Mouse (Mus musculus) cerebellum, adult 2 months (tissue): ENCODE measurements around the gene Ccdc191. TPM values are rescaled to one million over a fixed set of nuclear protein-coding genes. Genes with fewer than 3 reads are reported as not detected.

Source experiments
- DNase-seq, 2 experiments: peaks; one replicate each; pipeline ENCODE4 v3.0.0; 2021
- H3K27ac ChIP-seq: fragments of 200-500 bp; 2 replicates; pipeline ENCODE4 v1.5.1; 2012; ENCODE audit warnings: low read length, control low read depth, inconsistent platforms; ENCODE audit not compliant: insufficient read depth
- H3K27me3 ChIP-seq: fragments of 200-500 bp; 2 replicates; pipeline ENCODE4 v1.6.1; 2012; ENCODE audit warnings: inconsistent platforms, mild to moderate bottlenecking, low read length, moderate library complexity; ENCODE audit not compliant: control insufficient read depth, insufficient read depth
- H3K4me1 ChIP-seq: fragments of 200-500 bp; 2 replicates; pipeline ENCODE4 v1.6.1; 2011; ENCODE audit warnings: low read length; ENCODE audit not compliant: control insufficient read depth, insufficient read depth
- H3K4me3 ChIP-seq: fragments of 200-500 bp; replicated peaks from 2 replicates; pipeline ENCODE3; 2011; ENCODE audit warnings: mild to moderate bottlenecking, low read depth, low read length, control low read depth; ENCODE audit not compliant: insufficient read depth
- CTCF ChIP-seq: fragments of 200-500 bp; IDR thresholded peaks from 2 replicates; pipeline ENCODE4 v1.5.1; 2011; ENCODE audit warnings: low read depth, mild to moderate bottlenecking, control low read depth, low read length, moderate library complexity, borderline replicate concordance; ENCODE audit not compliant: insufficient read depth
- POLR2A ChIP-seq: fragments of 200-500 bp; IDR thresholded peaks from 2 replicates; pipeline ENCODE4 v1.6.1; 2011; ENCODE audit warnings: low read length, control low read depth, borderline replicate concordance; ENCODE audit not compliant: insufficient read depth
- WGBS: fragments of 180-500 bp; shearing (Covaris S2); methylation state at CpG from one replicate; pipeline ENCODE4 v1.1.7; 2018; 5-methylcytosine and 5-hydroxymethylcytosine counted together
- polyA plus RNA-seq: library from polyadenylated mRNA; depleted of rRNA; stranded (reverse); fragments of >200 nt; gene quantifications from 2 replicates; pipeline ENCODE4 v1.2.3, GENCODE M21; 2012

Ccdc191 gene
- polyA plus RNA-seq, 1 experiment, result 12.5 TPM

GRCm38 (mm10) chr16:43918867-43919266 lies 29.3 kb downstream of the Ccdc191 start:
- WGBS, result 91% methylated on average over 3 of the region's 3 CpGs
- no peak overlapping the region for H3K27ac ChIP-seq
- no peaks in the 10 kb centered on the region for H3K27me3 ChIP-seq
- TF ChIP-seq POLR2A (no peak), CTCF (no peak)
- no peaks in the 10 kb centered on the region for H3K4me1 ChIP-seq
- DNase-seq, result no peak
- H3K4me3 ChIP-seq, result no peak overlapping the region

DNA sequence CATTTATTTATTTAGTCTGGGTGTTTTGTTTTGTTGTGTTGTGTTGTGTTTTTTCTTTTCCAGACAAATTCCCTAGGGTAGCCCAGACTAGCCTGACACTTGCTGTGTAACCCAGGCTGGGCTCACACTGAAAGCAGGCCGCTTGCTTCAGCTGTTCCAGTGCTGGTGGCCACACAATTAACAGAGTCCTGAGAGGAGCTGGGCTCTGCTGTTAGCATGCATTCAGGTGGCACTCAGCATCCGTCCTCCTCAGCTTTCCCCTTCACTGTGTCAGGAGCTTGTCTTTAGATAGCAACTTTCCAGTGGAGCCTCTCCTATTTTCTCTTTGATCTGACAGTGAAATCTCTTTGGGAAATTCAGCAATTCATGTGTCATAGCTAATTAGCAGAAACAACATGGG lies 32.4 kb downstream of the Ccdc191 start:
- no peak for DNase-seq
- WGBS, result 67% methylated on average over 2 of the region's 2 CpGs

GRCm38 (mm10) chr16:43922630-43923029 lies 33.0 kb downstream of the Ccdc191 start:
- no peak for DNase-seq
- Histone ChIP-seq H3K27me3 (no peaks in the 10 kb centered on the region), H3K27ac (no peak overlapping the region), H3K4me1 (no peaks in the 10 kb centered on the region), H3K4me3 (no peak overlapping the region)
- WGBS, result 42% methylated on average over 3 of the region's 3 CpGs
- TF ChIP-seq CTCF (no peak), POLR2A (no peak)

More for the DNA sequence above, 32.4 kb downstream of the Ccdc191 start:
- H3K4me3 ChIP-seq, result no peak overlapping the region
- TF ChIP-seq CTCF (no peak), POLR2A (no peak)
- no peaks in the 10 kb centered on the region for H3K4me1 ChIP-seq
- no peaks in the 10 kb centered on the region for H3K27me3 ChIP-seq
- H3K27ac ChIP-seq, result no peak overlapping the region

DNA sequence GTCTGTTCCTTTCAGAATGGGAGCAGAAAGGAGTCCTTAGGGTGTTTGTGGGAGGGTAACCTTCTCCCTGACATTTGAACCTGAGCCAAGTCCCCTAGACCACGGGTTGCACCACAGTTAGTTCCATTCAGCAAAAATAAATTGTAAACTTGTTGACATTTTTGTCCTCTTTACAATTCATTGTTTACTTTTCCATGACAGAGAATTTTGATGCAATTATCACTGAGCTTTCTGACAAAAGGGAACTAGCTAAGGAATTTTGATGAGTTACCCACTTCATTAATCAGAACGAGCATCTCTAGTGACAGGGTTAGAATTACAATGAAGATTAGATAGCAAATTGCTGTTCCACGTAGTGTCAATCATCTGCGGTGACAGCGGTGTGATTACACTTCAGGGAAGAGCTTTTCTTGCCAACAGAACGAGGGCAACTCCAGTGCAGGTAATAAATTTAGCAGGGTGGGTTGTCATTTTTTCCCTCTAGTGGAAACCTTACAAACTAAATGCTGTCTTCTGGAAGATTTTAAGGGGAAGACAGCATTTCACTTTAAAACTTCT lies 35.5 kb downstream of the Ccdc191 start:
- Histone ChIP-seq H3K27me3 (no peaks in the 10 kb centered on the region), H3K4me1 (no peaks in the 10 kb centered on the region), H3K27ac (no peak overlapping the region), H3K4me3 (no peak overlapping the region)
- WGBS, result 64% methylated on average over 6 of the region's 6 CpGs
- TF ChIP-seq POLR2A (no peak), CTCF (no peak)
- no peak for DNase-seq

- no peak overlapping the region for H3K27ac ChIP-seq
- 98% methylated on average over 1 of the region's 1 CpGs for WGBS
- H3K4me3 ChIP-seq, result no peak overlapping the region
- H3K27me3 ChIP-seq, result no peaks in the 10 kb centered on the region
- TF ChIP-seq POLR2A (no peak), CTCF (no peak)
- H3K4me1 ChIP-seq, result no peaks in the 10 kb centered on the region
- DNase-seq, result no peak
Measured at GRCm38 (mm10) chr16:43925846-43926245, 36.2 kb downstream of the Ccdc191 start.

DNA sequence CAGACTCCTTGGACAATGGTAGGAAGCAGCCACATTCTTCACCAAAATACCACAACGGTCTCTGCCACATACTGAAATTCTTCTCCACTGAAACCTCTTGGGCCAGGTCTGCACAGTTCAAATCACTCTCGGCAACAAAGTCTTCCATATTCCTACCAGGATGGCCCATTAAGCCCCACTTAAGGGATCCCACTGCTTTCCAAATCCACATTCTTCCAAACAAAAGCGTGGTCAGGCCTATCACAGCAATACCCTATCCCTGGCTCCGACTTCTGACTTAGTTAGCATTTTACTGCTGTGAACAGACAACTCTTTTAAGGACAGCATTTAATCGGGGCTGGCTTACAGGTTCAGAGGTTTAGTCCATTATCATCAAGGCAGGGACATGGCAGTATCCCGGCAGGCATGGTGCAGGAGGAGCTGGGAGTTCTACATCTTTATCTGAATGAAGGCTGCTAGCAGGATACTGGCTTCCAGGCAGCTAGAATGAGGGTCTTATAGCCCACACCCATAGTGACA lies 36.8 kb downstream of the Ccdc191 start, which contains the start of gene Qtrt2:
Gene Qtrt2, minus strand, starts transcription at position 469 of the 519 bp plus-strand sequence.
- TF ChIP-seq CTCF, result no peak
- no peak for TF ChIP-seq POLR2A
- Histone ChIP-seq H3K27me3 (no peaks in the 10 kb centered on the region), H3K4me1 (peaks cover 2% of the 10 kb centered on the region; the same call in 1 of the 2 replicates), H3K27ac (no peak within 1 kb of the TSS), H3K4me3 (no peak within 1 kb of the TSS)
- 83% methylated on average over 6 of the region's 6 CpGs for WGBS
- no peak for DNase-seq

GRCm38 (mm10) chr16:43930577-43930976 lies 41.0 kb downstream of the Ccdc191 start:
- Histone ChIP-seq H3K4me3 (no peak overlapping the region), H3K4me1 (peaks cover 7% of the 10 kb centered on the region), H3K27me3 (no peaks in the 10 kb centered on the region), H3K27ac (no peak overlapping the region)
- TF ChIP-seq CTCF (no peak), POLR2A (no peak)
- no peak for DNase-seq

- Histone ChIP-seq H3K4me3 (no peak overlapping the region), H3K4me1 (peaks cover 10% of the 10 kb centered on the region), H3K27me3 (no peaks in the 10 kb centered on the region), H3K27ac (no peak overlapping the region)
- WGBS, result 14% methylated on average over 3 of the region's 3 CpGs
- TF ChIP-seq CTCF, result no peak
- no peak for TF ChIP-seq POLR2A
- no peak for DNase-seq
Measured at GRCm38 (mm10) chr16:43931502-43931901, 41.9 kb downstream of the Ccdc191 start.
